Mouse (Mus musculus) embryonic fibroblast, embryonic 13.5 days (primary cell): ENCODE results near the gene Dnajc5.

ENCODE experiments used
- CTCF ChIP-seq: IDR thresholded peaks from 2 replicates; pipeline ENCODE4 v1.5.1; 2011; ENCODE audit warnings: mild to moderate bottlenecking, control low read depth, low read length, moderate library complexity, borderline replicate concordance; ENCODE audit not compliant: insufficient read depth
- POLR2A ChIP-seq: IDR thresholded peaks from 2 replicates; pipeline ENCODE4 v1.6.1; 2011; ENCODE audit warnings: low read depth, mild to moderate bottlenecking, control low read depth, low read length, moderate library complexity

- TF ChIP-seq CTCF (no peak), POLR2A (no peak)
Observed at GRCm38 (mm10) chr2:181571941-181572670, 51.8 kb downstream of the Dnajc5 start.
